Comparison of ENCODE assay signal across 18 mouse cellular contexts in the genomic region with DNA sequence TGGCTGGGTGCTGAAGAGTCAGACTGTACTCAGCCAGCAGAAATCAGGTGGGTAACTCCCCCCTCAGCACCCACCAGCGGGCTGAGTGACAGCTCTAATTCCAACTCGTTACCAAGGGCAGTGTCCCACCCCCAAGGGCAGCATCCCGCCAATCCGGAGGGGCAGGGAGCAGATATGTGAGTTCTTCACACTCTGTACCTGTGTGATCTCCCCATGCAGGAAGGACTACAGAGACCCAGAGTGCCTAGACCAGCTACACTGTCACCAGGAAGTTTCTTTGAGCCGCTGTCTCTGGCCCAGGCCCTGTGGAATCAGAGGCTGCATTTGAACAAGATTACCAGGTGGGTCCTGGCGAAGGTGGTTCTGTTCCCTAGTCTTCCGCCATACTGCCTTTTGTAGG. TPM values are rescaled to one million over a fixed set of nuclear protein-coding genes. Genes with fewer than 3 reads are reported as not detected.
A peak's percentile ranks its signal among the peaks of the same experiment; 100 is the strongest.
DNase-seq lines count a peak whose midpoint lies in the region; ATAC-seq and TF ChIP-seq lines count a peak whose summit lies in the region.
"Had no signal": no experiment of that assay in that cellular context is flagged by ENCODE, and none has a peak within 500 bp of the region (broad histone marks: within the 10 kb centered on the region; RNA-seq: fewer than 3 reads in every experiment).

No protein-coding gene starts in this region.

- no peak for DNase-seq in heart, postnatal 4 days
- no peak for DNase-seq in embryonic facial prominence, embryonic 10.5 days (ENCODE audit: low spot score)
- no peak for DNase-seq in gastrocnemius, adult 2 months
- no peak for DNase-seq in left cerebral cortex, adult 9 months (ENCODE audit: low spot score in 2 of 2)
- no peak for DNase-seq in urinary bladder, postnatal 25 days (ENCODE audit: low spot score)
- DNase-seq: adrenal gland, adult 8-10 months; cerebellum, adult 9-11 months; heart, postnatal 14 days had no signal

- H3K27me3 ChIP-seq in heart, embryonic 12.5 days (replicated peaks) = no peaks in the 10 kb centered on the region
- peaks cover 17% of the 10 kb centered on the region for H3K27me3 ChIP-seq in E14TG2a.4 (ENCODE audit: insufficient read depth, low read length)
- H3K27me3 ChIP-seq in embryonic facial prominence, embryonic 10.5 days (replicated peaks; ENCODE audit: low read depth, poor library complexity, severe bottlenecking) = no peaks in the 10 kb centered on the region
- no peaks in the 10 kb centered on the region for H3K27me3 ChIP-seq in liver, embryonic 16.5 days (ENCODE audit: control insufficient read depth, insufficient read depth, low read depth, low read length)

- no peak overlapping the region for H3K4me3 ChIP-seq in heart, embryonic 12.5 days
- peak overlapping the region; percentile 68 for H3K4me3 ChIP-seq in E14TG2a.4 (replicated peaks; ENCODE audit: low read length)
- H3K4me3 ChIP-seq in embryonic facial prominence, embryonic 10.5 days = no peak overlapping the region
- peak overlapping the region; percentile 44 for H3K4me3 ChIP-seq in liver, embryonic 16.5 days (ENCODE audit: low read depth, low read length)
- H3K4me3 ChIP-seq in gastrocnemius, adult 2 months = no peak overlapping the region
- H3K4me3 ChIP-seq: myocyte had no signal

- intact Hi-C loops in gastrocnemius, adult 2 months (cut with DNase I) = no loop called here

- ATAC-seq in heart, embryonic 12.5 days (ENCODE audit: insufficient number of reproducible peaks, low FRiP score) = no peak
- no peak for ATAC-seq in liver, embryonic 16.5 days (ENCODE audit: low read depth)
- ATAC-seq: forebrain, embryonic 14.5 days; inflammation-experienced regulatory T-cells, adult 6 months had no signal

- 0 out of 2 replicates have a peak, but pooled peaks cover 17% of the 10 kb centered on the region for H3K4me1 ChIP-seq in heart, embryonic 12.5 days (replicated peaks)
- H3K4me1 ChIP-seq in E14TG2a.4 (replicated peaks; ENCODE audit: low read depth, low read length) = peaks cover 60% of the 10 kb centered on the region
- peaks cover 18% of the 10 kb centered on the region; the same call in 1 of the 2 replicates for H3K4me1 ChIP-seq in embryonic facial prominence, embryonic 10.5 days
- peaks cover 49% of the 10 kb centered on the region for H3K4me1 ChIP-seq in liver, embryonic 16.5 days (ENCODE audit: control insufficient read depth, low read depth, low read length)

- 42% methylated on average over 7 of the region's 7 CpGs for WGBS in heart, embryonic 12.5 days
- WGBS in embryonic facial prominence, embryonic 10.5 days = 52% methylated on average over 7 of the region's 7 CpGs
- 55% methylated on average over 7 of the region's 7 CpGs for WGBS in liver, embryonic 16.5 days (ENCODE audit: insufficient replicate concordance)

- H3K4me2 ChIP-seq in heart, embryonic 12.5 days = peak overlapping the region; percentile 40
- H3K4me2 ChIP-seq in liver, embryonic 16.5 days (ENCODE audit: low read depth, low read length) = peak overlapping the region; percentile 43
- H3K4me2 ChIP-seq: midbrain, embryonic 11.5 days had no signal

- no peaks in the 10 kb centered on the region for H3K9me3 ChIP-seq in heart, embryonic 12.5 days (replicated peaks)
- H3K9me3 ChIP-seq in E14TG2a.4 (ENCODE audit: low read length) = no peaks in the 10 kb centered on the region
- H3K9me3 ChIP-seq in embryonic facial prominence, embryonic 10.5 days = no peaks in the 10 kb centered on the region
- H3K9me3 ChIP-seq in liver, embryonic 16.5 days (replicated peaks; ENCODE audit: control insufficient read depth, low read length) = no peaks in the 10 kb centered on the region

- no peak overlapping the region for H3K9ac ChIP-seq in heart, embryonic 12.5 days
- peak overlapping the region; percentile 22; the same call in 1 of the 2 replicates for H3K9ac ChIP-seq in liver, embryonic 16.5 days (ENCODE audit: low read depth, low read length)

- no peak for TF ChIP-seq CTCF in E14TG2a.4 (conservative IDR thresholded peaks at IDR 0.05; ENCODE audit: low read length)
- no peak for TF ChIP-seq CTCF in gastrocnemius, adult 2 months (IDR thresholded peaks at IDR 0.05)

- H3K27ac ChIP-seq in heart, embryonic 12.5 days (ENCODE audit: poor library complexity, severe bottlenecking) = no peak overlapping the region
- H3K27ac ChIP-seq in embryonic facial prominence, embryonic 10.5 days (replicated peaks) = 0 out of 2 replicates have a peak overlapping the region, but pooled peaks have one; percentile 4
- H3K27ac ChIP-seq in liver, embryonic 16.5 days (ENCODE audit: low read length) = peak overlapping the region; percentile 55
- no peak overlapping the region for H3K27ac ChIP-seq in gastrocnemius, adult 2 months

- no peaks in the 10 kb centered on the region for H3K36me3 ChIP-seq in heart, embryonic 12.5 days
- no peaks in the 10 kb centered on the region for H3K36me3 ChIP-seq in E14TG2a.4 (ENCODE audit: insufficient read depth, low read length)
- no peaks in the 10 kb centered on the region for H3K36me3 ChIP-seq in embryonic facial prominence, embryonic 10.5 days (replicated peaks)
- no peaks in the 10 kb centered on the region for H3K36me3 ChIP-seq in liver, embryonic 16.5 days (ENCODE audit: control insufficient read depth, insufficient read depth)

RNA-seq across cellular contexts. Expression of a gene that starts 0.5 kb away (rescaled TPM):
- polyA plus RNA-seq in heart, embryonic 12.5 days (2016; fragmentation: Nextera tagmentation; extraction: Ambion mirVana) = 0.09 and 0.36 TPM in 2 replicates
- total RNA-seq in heart, postnatal 4 days (2021) = under 1 TPM; 0.14 to 0.21 TPM
- 0.20 and 0.51 TPM in 2 replicates for polyA plus RNA-seq in embryonic facial prominence, embryonic 10.5 days (2016; fragmentation: Nextera tagmentation; extraction: Ambion mirVana)
- polyA plus RNA-seq in liver, embryonic 16.5 days (2015; fragmentation: Nextera tagmentation; extraction: Ambion mirVana) = 4.2 and 4.3 TPM in 2 replicates
- total RNA-seq in gastrocnemius, adult 2 months (2021) = not detected
- total RNA-seq: adrenal gland, adult 8-10 months; gastrocnemius, adult 8-10 months had no signal
- polyA plus RNA-seq: midbrain, embryonic 11.5 days; myocyte had no signal

RNA-seq across cellular contexts. Expression of a gene that starts 2.9 kb away (rescaled TPM):
- 4.5 and 5.7 TPM in 2 replicates for polyA plus RNA-seq in heart, embryonic 12.5 days (2016; fragmentation: Nextera tagmentation; extraction: Ambion mirVana)
- total RNA-seq in heart, postnatal 4 days (2021) = under 1 TPM; 0.36 to 0.47 TPM
- polyA plus RNA-seq in embryonic facial prominence, embryonic 10.5 days (2016; fragmentation: Nextera tagmentation; extraction: Ambion mirVana) = 0.24 and 0.45 TPM in 2 replicates
- polyA plus RNA-seq in liver, embryonic 16.5 days (2015; fragmentation: Nextera tagmentation; extraction: Ambion mirVana) = 193 and 203 TPM in 2 replicates
- total RNA-seq in gastrocnemius, adult 2 months (2021) = not detected
- total RNA-seq: gastrocnemius, adult 8-10 months; left cerebral cortex, postnatal 10 days had no signal
- polyA plus RNA-seq: inflammation-experienced regulatory T-cells, adult 6 months; myocyte; testis, adult 2 months had no signal

RNA-seq across cellular contexts. Expression of a gene that starts 21.5 kb away (rescaled TPM):
- polyA plus RNA-seq in heart, embryonic 12.5 days (2016; fragmentation: Nextera tagmentation; extraction: Ambion mirVana) = 199 and 207 TPM in 2 replicates
- 100 to 1,000 TPM; 207 to 216 TPM for total RNA-seq in heart, postnatal 4 days (2021)
- 0.61 and 1.2 TPM in 2 replicates for polyA plus RNA-seq in embryonic facial prominence, embryonic 10.5 days (2016; fragmentation: Nextera tagmentation; extraction: Ambion mirVana)
- 2.5 and 4.3 TPM in 2 replicates for polyA plus RNA-seq in liver, embryonic 16.5 days (2015; fragmentation: Nextera tagmentation; extraction: Ambion mirVana)
- 100 to 1,000 TPM; 439 to 602 TPM for total RNA-seq in gastrocnemius, adult 2 months (2021)

RNA-seq across cellular contexts. Expression of a gene that starts 44.4 kb away (rescaled TPM):
- 43.6 and 45.4 TPM in 2 replicates for polyA plus RNA-seq in heart, embryonic 12.5 days (2016; fragmentation: Nextera tagmentation; extraction: Ambion mirVana)
- 10 to 100 TPM; 14.5 to 14.6 TPM for total RNA-seq in heart, postnatal 4 days (2021)
- 87.8 and 89.5 TPM in 2 replicates for polyA plus RNA-seq in embryonic facial prominence, embryonic 10.5 days (2016; fragmentation: Nextera tagmentation; extraction: Ambion mirVana)
- polyA plus RNA-seq in liver, embryonic 16.5 days (2015; fragmentation: Nextera tagmentation; extraction: Ambion mirVana) = 41.5 and 42.2 TPM in 2 replicates
- 10 to 100 TPM; 11.1 to 12.4 TPM for total RNA-seq in gastrocnemius, adult 2 months (2021)

RNA-seq across cellular contexts. Expression of a gene that starts 44.5 kb away (rescaled TPM):
- 13.7 and 14.0 TPM in 2 replicates for polyA plus RNA-seq in heart, embryonic 12.5 days (2016; fragmentation: Nextera tagmentation; extraction: Ambion mirVana)
- total RNA-seq in heart, postnatal 4 days (2021) = 10 to 100 TPM; 29.0 to 33.2 TPM
- polyA plus RNA-seq in embryonic facial prominence, embryonic 10.5 days (2016; fragmentation: Nextera tagmentation; extraction: Ambion mirVana) = 25.4 and 26.6 TPM in 2 replicates
- 6.6 and 7.0 TPM in 2 replicates for polyA plus RNA-seq in liver, embryonic 16.5 days (2015; fragmentation: Nextera tagmentation; extraction: Ambion mirVana)
- total RNA-seq in gastrocnemius, adult 2 months (2021) = 1 to 10 TPM; 6.1 to 9.4 TPM

Comparison
In these comparisons a context has a peak if more than half of its experiments do, and no peak if none do; other contexts are left out.
1. H3K27ac ChIP-seq: peak in embryonic facial prominence, embryonic 10.5 days (single experiment) and liver, embryonic 16.5 days (single experiment); none in heart, embryonic 12.5 days (single experiment) and gastrocnemius, adult 2 months (single experiment).
2. H3K4me3 ChIP-seq: peak in E14TG2a.4 (single experiment) and liver, embryonic 16.5 days (single experiment); none in heart, embryonic 12.5 days (single experiment), embryonic facial prominence, embryonic 10.5 days (single experiment) and gastrocnemius, adult 2 months (single experiment).
3. RNA of a gene that starts 2.9 kb away (polyA plus RNA-seq): 193 to 203 TPM in liver, embryonic 16.5 days; 4.5 to 5.7 TPM in heart, embryonic 12.5 days and 0.24 to 0.45 TPM in embryonic facial prominence, embryonic 10.5 days; every median in the first group is over 10 times any median in the second.
4. RNA of a gene that starts 21.5 kb away (polyA plus RNA-seq): 199 to 207 TPM in heart, embryonic 12.5 days; 2.5 to 4.3 TPM in liver, embryonic 16.5 days and 0.61 to 1.2 TPM in embryonic facial prominence, embryonic 10.5 days; every median in the first group is over 10 times any median in the second.